Mouse (Mus musculus) neural tube, embryonic 11.5 days (tissue): ENCODE measurements at regions not wholly inside any gene's neighbourhood (a gene's known extent, or its start where the extent isn't known, plus 50 kb on each side); places are given as distances from the start of the nearest gene placed in this dataset.

Experiments
- ATAC-seq: fragments of 200-750 bp; cut with Nextera tagmentation; 2 replicates; pipeline ENCODE4 v1.8.0; 2017; ENCODE audit warnings: moderate number of reproducible peaks, mild to moderate bottlenecking, moderate TSS enrichment, moderate library complexity; ENCODE audit not compliant: insufficient read depth, low FRiP score, low TSS enrichment
- DNase-seq: peaks from one replicate; pipeline ENCODE4 v3.0.0-alpha.2; 2015; ENCODE audit warnings: low spot score
- H3K27ac ChIP-seq: fragments of 300-500 bp; sonication (generic); 2 replicates; pipeline ENCODE4 v1.5.1; 2014; ENCODE audit warnings: low read depth, mild to moderate bottlenecking, low read length
- H3K27me3 ChIP-seq: fragments of 300-500 bp; sonication (generic); 2 replicates; pipeline ENCODE4 v1.6.1; 2014; ENCODE audit warnings: mild to moderate bottlenecking, low read length, mixed read lengths; ENCODE audit not compliant: control insufficient read depth, insufficient read depth
- H3K36me3 ChIP-seq: fragments of 300-500 bp; sonication (generic); 2 replicates; pipeline ENCODE4 v1.6.1; 2014; ENCODE audit warnings: mild to moderate bottlenecking, low read length, moderate library complexity, mixed read lengths; ENCODE audit not compliant: control insufficient read depth, insufficient read depth
- H3K4me1 ChIP-seq: fragments of 300-500 bp; sonication (generic); 2 replicates; pipeline ENCODE4 v1.6.1; 2014; ENCODE audit warnings: low read length, mixed read lengths; ENCODE audit not compliant: control insufficient read depth, insufficient read depth
- H3K4me2 ChIP-seq: fragments of 300-500 bp; sonication (generic); 2 replicates; pipeline ENCODE4 v1.6.1; 2014; ENCODE audit warnings: low read depth, mild to moderate bottlenecking, moderate library complexity
- H3K4me3 ChIP-seq: fragments of 300-500 bp; sonication (generic); 2 replicates; pipeline ENCODE4 v1.5.1; 2014; ENCODE audit warnings: low read depth, low read length
- H3K9ac ChIP-seq: fragments of 300-500 bp; sonication (generic); 2 replicates; pipeline ENCODE4 v1.6.1; 2014; ENCODE audit warnings: mild to moderate bottlenecking, low read length
- H3K9me3 ChIP-seq: fragments of 300-500 bp; sonication (generic); 2 replicates; pipeline ENCODE4 v1.6.1; 2016; ENCODE audit warnings: low read length; ENCODE audit not compliant: control insufficient read depth
- WGBS: fragments of 180-500 bp; shearing (Covaris S2); extraction: QIAGEN DNeasy Blood & Tissue Kit; methylation state at CpG from one replicate; pipeline ENCODE4 v1.1.7; 2014; 5-methylcytosine and 5-hydroxymethylcytosine counted together

- Histone ChIP-seq H3K4me3 (no peak overlapping the region), H3K4me1 (no peaks in the 10 kb centered on the region), H3K9ac (no peak overlapping the region), H3K27ac (no peak overlapping the region), H3K27me3 (no peaks in the 10 kb centered on the region), H3K4me2 (no peak overlapping the region), H3K36me3 (no peaks in the 10 kb centered on the region), H3K9me3 (no peaks in the 10 kb centered on the region)
- 92% methylated on average over 10 of the region's 10 CpGs for WGBS
- ATAC-seq = no peak
- no peak for DNase-seq
Measured at GRCm38 (mm10) chr8:116030966-116031365, 323.4 kb upstream of the Maf start.

- DNase-seq (no peak), ATAC-seq (no peak)
- H3K4me2 ChIP-seq = no peak overlapping the region
Measured at GRCm38 (mm10) chr8:116025321-116025720, 317.7 kb upstream of the Maf start.

GRCm38 (mm10) chr8:116024811-116025210 lies 317.2 kb upstream of the Maf start:
- ATAC-seq (no peak), DNase-seq (no peak)
- Histone ChIP-seq H3K9ac (no peak overlapping the region), H3K36me3 (no peaks in the 10 kb centered on the region), H3K27me3 (no peaks in the 10 kb centered on the region), H3K27ac (no peak overlapping the region), H3K4me3 (no peak overlapping the region), H3K9me3 (no peaks in the 10 kb centered on the region), H3K4me2 (no peak overlapping the region), H3K4me1 (no peaks in the 10 kb centered on the region)
- WGBS = 75% methylated on average over 4 of the region's 4 CpGs

More at GRCm38 (mm10) chr8:116025321-116025720, 317.7 kb upstream of the Maf start:
- Histone ChIP-seq H3K36me3 (no peaks in the 10 kb centered on the region), H3K4me3 (no peak overlapping the region), H3K9me3 (no peaks in the 10 kb centered on the region), H3K27me3 (no peaks in the 10 kb centered on the region), H3K9ac (no peak overlapping the region), H3K27ac (no peak overlapping the region), H3K4me1 (no peaks in the 10 kb centered on the region)
- WGBS = 85% methylated on average over 2 of the region's 2 CpGs

GRCm38 (mm10) chr8:116021691-116022090 lies 314.1 kb upstream of the Maf start:
- Histone ChIP-seq H3K27me3 (no peaks in the 10 kb centered on the region), H3K4me2 (no peak overlapping the region), H3K27ac (no peak overlapping the region), H3K9me3 (no peaks in the 10 kb centered on the region), H3K9ac (no peak overlapping the region), H3K36me3 (no peaks in the 10 kb centered on the region), H3K4me1 (no peaks in the 10 kb centered on the region), H3K4me3 (no peak overlapping the region)
- DNase-seq (no peak), ATAC-seq (no peak)

- no peak for DNase-seq
Measured at GRCm38 (mm10) chr8:115995320-115995719, 287.7 kb upstream of the Maf start.

GRCm38 (mm10) chr8:115991989-115992388 lies 284.4 kb upstream of the Maf start:
- WGBS = 89% methylated on average over 6 of the region's 6 CpGs
- no peaks in the 10 kb centered on the region for H3K36me3 ChIP-seq
- DNase-seq (no peak), ATAC-seq (no peak)
- no peaks in the 10 kb centered on the region for H3K4me1 ChIP-seq
- no peak overlapping the region for H3K4me2 ChIP-seq
- H3K9ac ChIP-seq = no peak overlapping the region
- no peak overlapping the region for H3K27ac ChIP-seq
- H3K4me3 ChIP-seq = no peak overlapping the region
- no peaks in the 10 kb centered on the region for H3K27me3 ChIP-seq
- H3K9me3 ChIP-seq = no peaks in the 10 kb centered on the region

More at GRCm38 (mm10) chr8:115995320-115995719, 287.7 kb upstream of the Maf start:
- Histone ChIP-seq H3K4me3 (no peak overlapping the region), H3K27ac (no peak overlapping the region), H3K9ac (no peak overlapping the region), H3K27me3 (no peaks in the 10 kb centered on the region), H3K4me2 (no peak overlapping the region), H3K36me3 (no peaks in the 10 kb centered on the region), H3K4me1 (no peaks in the 10 kb centered on the region), H3K9me3 (no peaks in the 10 kb centered on the region)
- 85% methylated on average over 5 of the region's 5 CpGs for WGBS
- no peak for ATAC-seq

- Histone ChIP-seq H3K4me2 (no peak overlapping the region), H3K4me1 (no peaks in the 10 kb centered on the region), H3K27me3 (no peaks in the 10 kb centered on the region), H3K9me3 (no peaks in the 10 kb centered on the region), H3K4me3 (no peak overlapping the region), H3K9ac (no peak overlapping the region), H3K27ac (no peak overlapping the region), H3K36me3 (no peaks in the 10 kb centered on the region)
- WGBS = 70% methylated on average over 6 of the region's 6 CpGs
- no peak for DNase-seq
- no peak for ATAC-seq
Measured at GRCm38 (mm10) chr8:115983397-115983796, 275.8 kb upstream of the Maf start.

- DNase-seq = no peak
- Histone ChIP-seq H3K36me3 (no peaks in the 10 kb centered on the region), H3K4me2 (no peak overlapping the region), H3K4me1 (no peaks in the 10 kb centered on the region), H3K9ac (no peak overlapping the region), H3K9me3 (no peaks in the 10 kb centered on the region), H3K4me3 (no peak overlapping the region), H3K27ac (no peak overlapping the region), H3K27me3 (no peaks in the 10 kb centered on the region)
- no peak for ATAC-seq
- 85% methylated on average over 3 of the region's 3 CpGs for WGBS
Measured at GRCm38 (mm10) chr8:115982326-115982725, 274.7 kb upstream of the Maf start.

- Histone ChIP-seq H3K27me3 (no peaks in the 10 kb centered on the region), H3K4me3 (no peak overlapping the region), H3K27ac (no peak overlapping the region), H3K4me2 (no peak overlapping the region), H3K4me1 (no peaks in the 10 kb centered on the region), H3K9ac (no peak overlapping the region), H3K36me3 (no peaks in the 10 kb centered on the region), H3K9me3 (no peaks in the 10 kb centered on the region)
- no peak for DNase-seq
- WGBS = 78% methylated on average over 7 of the region's 7 CpGs
- no peak for ATAC-seq
Measured at GRCm38 (mm10) chr8:115981426-115981825, 273.8 kb upstream of the Maf start.
